In the genomic region with DNA sequence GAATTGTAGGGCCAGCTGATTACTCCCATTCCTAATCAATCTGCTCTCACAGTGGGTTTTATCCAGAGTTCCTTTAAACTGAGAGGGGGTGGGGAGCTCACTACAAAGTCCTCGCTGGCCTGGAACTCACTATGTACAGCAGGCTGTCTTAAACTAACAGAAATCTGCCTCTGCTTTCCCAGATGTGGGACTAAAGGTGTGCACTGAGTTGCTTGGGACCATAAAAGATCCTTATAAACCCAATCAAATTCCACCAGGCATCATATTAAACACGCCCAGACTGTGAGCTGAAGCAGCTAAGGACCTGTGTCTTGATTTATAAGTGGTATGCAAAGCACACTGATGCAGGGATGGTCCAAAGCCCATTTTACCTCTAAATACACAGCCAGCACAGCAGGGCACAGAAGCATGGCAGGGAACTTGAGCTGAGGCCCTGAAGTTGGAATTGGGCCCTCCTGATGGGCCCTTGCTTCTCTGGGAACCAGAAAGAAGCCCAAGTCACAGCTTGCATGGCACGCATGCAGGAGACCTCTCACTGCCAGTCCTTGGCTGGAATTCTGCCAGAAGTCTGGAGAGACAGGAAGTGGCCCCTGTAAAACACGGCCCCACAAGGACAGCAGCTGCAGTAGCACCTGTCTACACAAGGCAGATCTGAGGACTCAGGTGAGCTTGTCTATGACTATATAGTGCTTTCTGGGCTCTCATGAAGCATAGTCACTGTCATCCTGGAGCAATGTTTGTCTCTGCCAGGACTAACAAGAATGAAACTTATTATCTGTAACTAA, we compare ENCODE assay signal across 11 mouse cellular contexts.
A peak's percentile ranks its signal among the peaks of the same experiment; 100 is the strongest.
DNase-seq lines count a peak whose midpoint lies in the region; ATAC-seq lines count a peak whose summit lies in the region.
"Had no signal": no experiment of that assay in that cellular context is flagged by ENCODE, and none has a peak within 500 bp of the region (broad histone marks: within the 10 kb centered on the region; RNA-seq: fewer than 3 reads in every experiment).

No protein-coding gene starts in this region.

- H3K36me3 ChIP-seq in embryonic facial prominence, embryonic 14.5 days (ENCODE audit: control insufficient read depth, insufficient read depth, low read length), result no peaks in the 10 kb centered on the region
- H3K36me3 ChIP-seq in embryonic facial prominence, embryonic 10.5 days (replicated peaks), result no peaks in the 10 kb centered on the region
- H3K36me3 ChIP-seq in midbrain, embryonic 10.5 days, result no peaks in the 10 kb centered on the region
- no peaks in the 10 kb centered on the region for H3K36me3 ChIP-seq in midbrain, embryonic 16.5 days (ENCODE audit: control insufficient read depth, insufficient read depth, low read length)
- H3K36me3 ChIP-seq in hindbrain, embryonic 13.5 days, result no peaks in the 10 kb centered on the region
- no peaks in the 10 kb centered on the region for H3K36me3 ChIP-seq in neural tube, embryonic 14.5 days (ENCODE audit: control insufficient read depth, insufficient read depth, low read length)
- H3K36me3 ChIP-seq: heart, embryonic 12.5 days had no signal

- H3K27me3 ChIP-seq in embryonic facial prominence, embryonic 14.5 days (replicated peaks; ENCODE audit: control insufficient read depth, insufficient read depth, low read length), result no peaks in the 10 kb centered on the region
- H3K27me3 ChIP-seq in embryonic facial prominence, embryonic 10.5 days (replicated peaks; ENCODE audit: low read depth, poor library complexity, severe bottlenecking), result no peaks in the 10 kb centered on the region
- no peaks in the 10 kb centered on the region for H3K27me3 ChIP-seq in midbrain, embryonic 10.5 days (ENCODE audit: low read depth, poor library complexity, severe bottlenecking)
- no peaks in the 10 kb centered on the region for H3K27me3 ChIP-seq in midbrain, embryonic 16.5 days (ENCODE audit: control insufficient read depth, insufficient read depth, low read depth, low read length)
- no peaks in the 10 kb centered on the region for H3K27me3 ChIP-seq in hindbrain, embryonic 13.5 days
- no peaks in the 10 kb centered on the region for H3K27me3 ChIP-seq in neural tube, embryonic 14.5 days (ENCODE audit: control insufficient read depth, insufficient read depth, low read length)
- H3K27me3 ChIP-seq: heart, embryonic 12.5 days had no signal

- no peak for ATAC-seq in embryonic facial prominence, embryonic 14.5 days (ENCODE audit: low read depth)
- ATAC-seq in midbrain, embryonic 16.5 days, result no peak
- ATAC-seq in hindbrain, embryonic 13.5 days (ENCODE audit: low FRiP score), result no peak
- no peak for ATAC-seq in neural tube, embryonic 14.5 days (ENCODE audit: low read depth)

- H3K9ac ChIP-seq in embryonic facial prominence, embryonic 14.5 days (ENCODE audit: low read depth, low read length), result no peak overlapping the region
- no peak overlapping the region for H3K9ac ChIP-seq in midbrain, embryonic 16.5 days (ENCODE audit: low read depth, low read length)
- no peak overlapping the region for H3K9ac ChIP-seq in hindbrain, embryonic 13.5 days
- H3K9ac ChIP-seq in neural tube, embryonic 14.5 days (replicated peaks; ENCODE audit: low read depth, low read length), result no peak overlapping the region
- H3K9ac ChIP-seq: heart, embryonic 12.5 days had no signal

- peaks cover 4% of the 10 kb centered on the region; the same call in 1 of the 2 replicates for H3K4me1 ChIP-seq in embryonic facial prominence, embryonic 14.5 days (ENCODE audit: control insufficient read depth, insufficient read depth, low read length)
- peaks cover 47% of the 10 kb centered on the region for H3K4me1 ChIP-seq in embryonic facial prominence, embryonic 10.5 days
- H3K4me1 ChIP-seq in midbrain, embryonic 10.5 days, result peaks cover 45% of the 10 kb centered on the region
- H3K4me1 ChIP-seq in midbrain, embryonic 16.5 days (ENCODE audit: control insufficient read depth, insufficient read depth, low read length), result peaks cover 10% of the 10 kb centered on the region; the same call in 1 of the 2 replicates
- H3K4me1 ChIP-seq in hindbrain, embryonic 13.5 days (replicated peaks), result peaks cover 66% of the 10 kb centered on the region
- peaks cover 40% of the 10 kb centered on the region for H3K4me1 ChIP-seq in neural tube, embryonic 14.5 days (ENCODE audit: control insufficient read depth, insufficient read depth, low read length)

- intact Hi-C loops in left cerebral cortex, postnatal 14 days (cut with DNase I), result no loop called here

- no peaks in the 10 kb centered on the region for H3K9me3 ChIP-seq in embryonic facial prominence, embryonic 14.5 days (ENCODE audit: control insufficient read depth, low read length)
- H3K9me3 ChIP-seq in embryonic facial prominence, embryonic 10.5 days, result no peaks in the 10 kb centered on the region
- H3K9me3 ChIP-seq in midbrain, embryonic 10.5 days (replicated peaks), result no peaks in the 10 kb centered on the region
- no peaks in the 10 kb centered on the region for H3K9me3 ChIP-seq in midbrain, embryonic 16.5 days (replicated peaks; ENCODE audit: control insufficient read depth, low read length, poor library complexity, severe bottlenecking)
- H3K9me3 ChIP-seq in hindbrain, embryonic 13.5 days, result no peaks in the 10 kb centered on the region
- H3K9me3 ChIP-seq in neural tube, embryonic 14.5 days (ENCODE audit: control insufficient read depth, low read length), result no peaks in the 10 kb centered on the region

- no peak overlapping the region for H3K4me3 ChIP-seq in embryonic facial prominence, embryonic 14.5 days (ENCODE audit: low read depth, low read length)
- no peak overlapping the region for H3K4me3 ChIP-seq in embryonic facial prominence, embryonic 10.5 days
- no peak overlapping the region for H3K4me3 ChIP-seq in midbrain, embryonic 10.5 days
- H3K4me3 ChIP-seq in midbrain, embryonic 16.5 days (ENCODE audit: low read depth, low read length), result no peak overlapping the region
- no peak overlapping the region for H3K4me3 ChIP-seq in hindbrain, embryonic 13.5 days
- H3K4me3 ChIP-seq in neural tube, embryonic 14.5 days (ENCODE audit: low read depth, low read length), result no peak overlapping the region
- H3K4me3 ChIP-seq: heart, embryonic 12.5 days had no signal

- no peak overlapping the region for H3K4me2 ChIP-seq in embryonic facial prominence, embryonic 14.5 days (ENCODE audit: low read depth, low read length)
- H3K4me2 ChIP-seq in midbrain, embryonic 16.5 days (ENCODE audit: low read length), result no peak overlapping the region
- H3K4me2 ChIP-seq in hindbrain, embryonic 13.5 days, result no peak overlapping the region
- no peak overlapping the region for H3K4me2 ChIP-seq in neural tube, embryonic 14.5 days (ENCODE audit: low read depth, low read length)
- H3K4me2 ChIP-seq: heart, embryonic 12.5 days had no signal

- WGBS in embryonic facial prominence, embryonic 14.5 days, result 55% methylated on average over 4 of the region's 4 CpGs
- WGBS in embryonic facial prominence, embryonic 10.5 days, result 66% methylated on average over 4 of the region's 4 CpGs
- WGBS in midbrain, embryonic 10.5 days, result 68% methylated on average over 4 of the region's 4 CpGs
- WGBS in midbrain, embryonic 16.5 days, result 49% methylated on average over 4 of the region's 4 CpGs
- WGBS in hindbrain, embryonic 13.5 days, result 43% methylated on average over 4 of the region's 4 CpGs
- 42% methylated on average over 4 of the region's 4 CpGs for WGBS in neural tube, embryonic 14.5 days

- no peak overlapping the region for H3K27ac ChIP-seq in embryonic facial prominence, embryonic 14.5 days (replicated peaks; ENCODE audit: low read depth, low read length)
- H3K27ac ChIP-seq in embryonic facial prominence, embryonic 10.5 days (replicated peaks), result no peak overlapping the region
- 0 out of 2 replicates have a peak overlapping the region, but pooled peaks have one; percentile 6 for H3K27ac ChIP-seq in midbrain, embryonic 10.5 days (replicated peaks)
- no peak overlapping the region for H3K27ac ChIP-seq in midbrain, embryonic 16.5 days (ENCODE audit: low read length)
- H3K27ac ChIP-seq in hindbrain, embryonic 13.5 days, result peak overlapping the region; percentile 6
- H3K27ac ChIP-seq in neural tube, embryonic 14.5 days (ENCODE audit: low read depth, low read length), result peak overlapping the region; percentile 35; the same call in 1 of the 2 replicates

- DNase-seq in embryonic facial prominence, embryonic 14.5 days (ENCODE audit: low spot score), result peak; percentile 44
- DNase-seq in embryonic facial prominence, embryonic 10.5 days (ENCODE audit: low spot score), result no peak
- no peak for DNase-seq in midbrain, embryonic 10.5 days (ENCODE audit: low spot score)
- DNase-seq in left cerebral cortex, postnatal 14 days (ENCODE audit: low spot score in 2 of 2), result no peak
- no peak for DNase-seq in spleen, adult 18-20 months
- DNase-seq: kidney, adult 2 months; layer of hippocampus, postnatal 36 days had no signal

Comparison
In these comparisons a context has a peak if more than half of its experiments do, and no peak if none do; other contexts are left out.
1. H3K27ac ChIP-seq: peak in midbrain, embryonic 10.5 days (single experiment), hindbrain, embryonic 13.5 days (single experiment) and neural tube, embryonic 14.5 days (single experiment); none in embryonic facial prominence, embryonic 14.5 days (single experiment), embryonic facial prominence, embryonic 10.5 days (single experiment) and midbrain, embryonic 16.5 days (single experiment).